Mouse (Mus musculus): ENCODE measurements around the gene Colgalt2.

DNA sequence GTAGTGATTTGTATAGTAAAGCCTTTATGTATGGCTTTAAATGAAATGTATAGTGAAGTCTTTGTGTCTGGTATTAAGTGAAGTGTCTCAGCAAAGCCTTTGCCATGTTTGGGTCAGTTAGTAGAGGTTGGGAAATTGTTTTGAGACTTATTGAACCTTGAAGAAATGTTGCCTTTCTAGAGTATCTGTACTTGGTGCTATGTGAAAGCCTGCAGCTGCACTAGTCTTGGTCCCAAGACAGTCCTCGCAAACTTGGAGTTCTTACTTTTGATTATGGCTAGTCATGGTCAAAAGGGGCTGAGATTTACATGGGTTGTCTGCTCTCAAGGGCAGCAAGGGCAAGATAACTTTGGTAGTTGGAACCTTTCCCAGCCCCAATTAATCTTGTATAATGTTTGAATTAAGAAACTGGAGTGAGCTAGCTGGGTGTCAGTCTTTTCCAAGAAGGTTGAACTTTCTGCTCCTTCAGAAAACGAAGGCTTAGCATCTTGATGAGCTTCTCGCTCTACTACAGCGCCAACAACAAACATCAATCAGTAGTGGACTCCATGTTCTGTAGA is 4.6 kb upstream of the Colgalt2 start:
- TF ChIP-seq CTCF (IDR thresholded peaks at IDR 0.05; ENCODE audit: extremely low read depth, insufficient read length, insufficient replicate concordance, low read depth, low read length) (no peak), POLR2A (IDR thresholded peaks at IDR 0.05; ENCODE audit: low read depth, low read length) (no peak)

All from small intestine, adult 2 months (tissue).